Mouse (Mus musculus) kidney, embryonic 14.5 days (tissue): ENCODE data around the gene Jph3. TPM values are rescaled to one million over a fixed set of nuclear protein-coding genes. Genes with fewer than 3 reads are reported as not detected.

ENCODE experiments used
- ATAC-seq: fragments of 200-750 bp; cut with Nextera tagmentation; 2 replicates; pipeline ENCODE4 v1.8.0; 2017; ENCODE audit warnings: moderate number of reproducible peaks, mild to moderate bottlenecking, moderate TSS enrichment, moderate library complexity; ENCODE audit not compliant: low FRiP score, low TSS enrichment
- H3K27ac ChIP-seq: fragments of 300-500 bp; sonication (generic); 2 replicates; pipeline ENCODE4 v1.5.1; 2014; ENCODE audit warnings: low read depth, mild to moderate bottlenecking, low read length, moderate library complexity, mixed read lengths
- H3K27me3 ChIP-seq: fragments of 300-500 bp; sonication (generic); 2 replicates; pipeline ENCODE4 v1.6.1; 2014; ENCODE audit warnings: mild to moderate bottlenecking, low read length; ENCODE audit not compliant: control insufficient read depth, insufficient read depth
- H3K36me3 ChIP-seq: fragments of 300-500 bp; sonication (generic); 2 replicates; pipeline ENCODE4 v1.6.1; 2014; ENCODE audit warnings: low read length, mixed read lengths; ENCODE audit not compliant: control insufficient read depth, insufficient read depth
- H3K4me1 ChIP-seq: fragments of 300-500 bp; sonication (generic); 2 replicates; pipeline ENCODE4 v1.6.1; 2014; ENCODE audit warnings: low read length, mixed read lengths; ENCODE audit not compliant: control insufficient read depth, insufficient read depth
- H3K4me2 ChIP-seq: fragments of 300-500 bp; sonication (generic); replicated peaks from 2 replicates; pipeline ENCODE4 v1.6.1; 2014; ENCODE audit warnings: low read depth, mild to moderate bottlenecking, low read length
- H3K4me3 ChIP-seq: fragments of 300-500 bp; sonication (generic); 2 replicates; pipeline ENCODE4 v1.5.1; 2014; ENCODE audit warnings: mild to moderate bottlenecking, low read length
- H3K9ac ChIP-seq: fragments of 300-500 bp; sonication (generic); 2 replicates; pipeline ENCODE4 v1.6.1; 2014; ENCODE audit warnings: low read depth, mild to moderate bottlenecking, low read length, moderate library complexity
- H3K9me3 ChIP-seq: fragments of 300-500 bp; sonication (generic); 2 replicates; pipeline ENCODE4 v1.6.1; 2016; ENCODE audit warnings: low read length; ENCODE audit not compliant: control insufficient read depth
- WGBS: fragments of 180-500 bp; shearing (Covaris S2); extraction: QIAGEN DNeasy Blood & Tissue Kit; methylation state at CpG from one replicate; pipeline ENCODE4 v1.1.7; 2014; 5-methylcytosine and 5-hydroxymethylcytosine counted together
- polyA plus RNA-seq: library from polyadenylated mRNA; unstranded; fragments of >200 nt; fragmentation: Nextera tagmentation; extraction: Ambion mirVana; gene quantifications from 2 replicates; pipeline ENCODE4 v1.2.1, GENCODE M21; 2014

Jph3 gene
- polyA plus RNA-seq, 1 experiment from 2014 or later: 0.46 TPM

- Histone ChIP-seq H3K27ac (peak overlapping the region; percentile 37; the same call in 1 of the 2 replicates), H3K9ac (peak overlapping the region; percentile 50; the same call in 1 of the 2 replicates), H3K4me2 (peak overlapping the region; percentile 51), H3K4me1 (peaks cover 6% of the 10 kb centered on the region; the same call in 1 of the 2 replicates), H3K27me3 (no peaks in the 10 kb centered on the region), H3K4me3 (peak overlapping the region; percentile 21), H3K9me3 (no peaks in the 10 kb centered on the region), H3K36me3 (no peaks in the 10 kb centered on the region)
- WGBS: 3% methylated on average over 15 of the region's 17 CpGs
- peak; percentile 85 for ATAC-seq
These were observed 31.4 kb upstream of the Jph3 start for GRCm38 (mm10) chr8:121697735-121698614.

GRCm38 (mm10) chr8:121698615-121699101 lies 30.8 kb upstream of the Jph3 start:
- H3K4me1 ChIP-seq: peaks cover 6% of the 10 kb centered on the region; the same call in 1 of the 2 replicates
- no peaks in the 10 kb centered on the region for H3K27me3 ChIP-seq
- peak overlapping the region; percentile 50; the same call in 1 of the 2 replicates for H3K9ac ChIP-seq
- peak overlapping the region; percentile 21; the same call in 1 of the 2 replicates for H3K4me3 ChIP-seq
- peak; percentile 63 for ATAC-seq
- H3K4me2 ChIP-seq: peak overlapping the region; percentile 51
- no peaks in the 10 kb centered on the region for H3K36me3 ChIP-seq
- H3K9me3 ChIP-seq: no peaks in the 10 kb centered on the region
- peak overlapping the region; percentile 37; the same call in 1 of the 2 replicates for H3K27ac ChIP-seq
- 10% methylated on average over 9 of the region's 9 CpGs for WGBS

- Histone ChIP-seq H3K9me3 (no peaks in the 10 kb centered on the region), H3K4me3 (no peak overlapping the region), H3K9ac (no peak overlapping the region), H3K27ac (no peak overlapping the region), H3K4me2 (no peak overlapping the region), H3K27me3 (no peaks in the 10 kb centered on the region), H3K4me1 (peaks cover 6% of the 10 kb centered on the region; the same call in 1 of the 2 replicates), H3K36me3 (no peaks in the 10 kb centered on the region)
- no peak for ATAC-seq
- WGBS: 90% methylated on average over 2 of the region's 2 CpGs
These were observed 29.5 kb upstream of the Jph3 start for GRCm38 (mm10) chr8:121699936-121700335.

- H3K36me3 ChIP-seq: no peaks in the 10 kb centered on the region
- no peaks in the 10 kb centered on the region for H3K27me3 ChIP-seq
- no peak overlapping the region for H3K4me2 ChIP-seq
- H3K9ac ChIP-seq: no peak overlapping the region
- H3K9me3 ChIP-seq: no peaks in the 10 kb centered on the region
- no peak overlapping the region for H3K27ac ChIP-seq
- H3K4me1 ChIP-seq: 0 out of 2 replicates have a peak, but pooled peaks cover 3% of the 10 kb centered on the region
- 53% methylated on average over 3 of the region's 3 CpGs for WGBS
- no peak for ATAC-seq
- no peak overlapping the region for H3K4me3 ChIP-seq
These were observed 24.2 kb upstream of the Jph3 start for GRCm38 (mm10) chr8:121705174-121705573.

- Histone ChIP-seq H3K4me1 (0 out of 2 replicates have a peak, but pooled peaks cover 3% of the 10 kb centered on the region), H3K27me3 (no peaks in the 10 kb centered on the region), H3K9me3 (no peaks in the 10 kb centered on the region), H3K9ac (no peak overlapping the region), H3K4me2 (no peak overlapping the region), H3K36me3 (no peaks in the 10 kb centered on the region), H3K27ac (no peak overlapping the region), H3K4me3 (no peak overlapping the region)
- no peak for ATAC-seq
- WGBS: 80% methylated on average over 11 of the region's 11 CpGs
These were observed 22.5 kb upstream of the Jph3 start for GRCm38 (mm10) chr8:121706956-121707355.

- WGBS: 45% methylated on average over 6 of the region's 6 CpGs
- 0 out of 2 replicates have a peak, but pooled peaks cover 3% of the 10 kb centered on the region for H3K4me1 ChIP-seq
These were observed 21.0 kb upstream of the Jph3 start for GRCm38 (mm10) chr8:121708406-121708805.

GRCm38 (mm10) chr8:121717502-121717901 lies 11.9 kb upstream of the Jph3 start:
- Histone ChIP-seq H3K4me3 (no peak overlapping the region), H3K27ac (no peak overlapping the region), H3K9ac (no peak overlapping the region), H3K27me3 (no peaks in the 10 kb centered on the region), H3K4me1 (no peaks in the 10 kb centered on the region), H3K9me3 (no peaks in the 10 kb centered on the region), H3K4me2 (no peak overlapping the region; the same call in 1 of the 2 replicates), H3K36me3 (no peaks in the 10 kb centered on the region)
- ATAC-seq: peak; percentile 43; the same call in 1 of the 2 replicates
- 47% methylated on average over 14 of the region's 14 CpGs for WGBS

More at GRCm38 (mm10) chr8:121708406-121708805, 21.0 kb upstream of the Jph3 start:
- Histone ChIP-seq H3K36me3 (no peaks in the 10 kb centered on the region), H3K4me3 (no peak overlapping the region), H3K9ac (no peak overlapping the region), H3K27me3 (no peaks in the 10 kb centered on the region), H3K27ac (no peak overlapping the region), H3K4me2 (no peak overlapping the region), H3K9me3 (no peaks in the 10 kb centered on the region)
- ATAC-seq: no peak

- H3K4me1 ChIP-seq: no peaks in the 10 kb centered on the region
- no peaks in the 10 kb centered on the region for H3K9me3 ChIP-seq
- no peaks in the 10 kb centered on the region for H3K36me3 ChIP-seq
- peak; percentile 82 for ATAC-seq
- 29% methylated on average over 12 of the region's 12 CpGs for WGBS
- H3K27ac ChIP-seq: no peak overlapping the region
- H3K27me3 ChIP-seq: no peaks in the 10 kb centered on the region
- no peak overlapping the region for H3K9ac ChIP-seq
- H3K4me3 ChIP-seq: no peak overlapping the region
- no peak overlapping the region; the same call in 1 of the 2 replicates for H3K4me2 ChIP-seq
These were observed 11.4 kb upstream of the Jph3 start for GRCm38 (mm10) chr8:121717982-121718425.

GRCm38 (mm10) chr8:121718925-121719324 lies 10.5 kb upstream of the Jph3 start:
- 50% methylated on average over 6 of the region's 6 CpGs for WGBS
- no peak overlapping the region for H3K27ac ChIP-seq
- no peak for ATAC-seq
- no peak overlapping the region for H3K4me3 ChIP-seq
- no peak overlapping the region for H3K4me2 ChIP-seq
- no peaks in the 10 kb centered on the region for H3K4me1 ChIP-seq
- no peak overlapping the region for H3K9ac ChIP-seq
- H3K27me3 ChIP-seq: no peaks in the 10 kb centered on the region
- H3K36me3 ChIP-seq: no peaks in the 10 kb centered on the region
- no peaks in the 10 kb centered on the region for H3K9me3 ChIP-seq
